19 mouse cellular contexts compared by ENCODE assay signal in the genomic region with DNA sequence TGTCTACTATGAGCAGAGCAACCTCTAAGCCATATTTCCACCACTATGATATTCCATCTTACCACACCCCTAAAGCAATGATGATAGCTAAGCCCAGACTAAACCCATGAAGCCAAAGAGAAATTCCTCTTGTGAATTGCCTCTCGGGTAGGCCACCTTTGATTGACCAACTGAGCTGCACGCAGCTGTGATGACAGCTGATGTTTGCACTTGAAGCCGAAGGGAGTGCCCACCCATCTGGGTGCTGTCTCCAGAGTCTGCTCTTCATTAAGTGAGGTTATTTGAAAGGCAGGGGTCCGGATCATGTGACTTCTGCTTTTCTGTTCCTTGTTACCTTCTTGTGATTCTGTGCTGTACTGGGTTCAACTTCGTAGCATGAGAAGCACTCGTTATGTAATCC. TPM values are rescaled to one million over a fixed set of nuclear protein-coding genes. Genes with fewer than 3 reads are reported as not detected.
"Had no signal": no experiment of that assay in that cellular context is flagged by ENCODE, and none has a peak within 500 bp of the region (broad histone marks: within the 10 kb centered on the region; RNA-seq: fewer than 3 reads in every experiment).

No protein-coding gene starts in this region.

- H3K27me3 ChIP-seq: neural tube, embryonic 13.5 days; neural tube, embryonic 15.5 days; stomach, embryonic 15.5 days had no signal

- H3K9me3 ChIP-seq: neural tube, embryonic 13.5 days; neural tube, embryonic 15.5 days; stomach, embryonic 15.5 days had no signal

- H3K27ac ChIP-seq: neural tube, embryonic 13.5 days; neural tube, embryonic 15.5 days; stomach, embryonic 15.5 days; stomach, postnatal 0 days had no signal

- H3K9ac ChIP-seq: neural tube, embryonic 13.5 days; neural tube, embryonic 15.5 days; stomach, embryonic 15.5 days had no signal

- H3K4me3 ChIP-seq: neural tube, embryonic 13.5 days; neural tube, embryonic 15.5 days; stomach, embryonic 15.5 days had no signal

- H3K36me3 ChIP-seq: neural tube, embryonic 13.5 days; neural tube, embryonic 15.5 days; stomach, embryonic 15.5 days had no signal

- DNase-seq: retina, postnatal 1 day; right cerebral cortex, adult 18-20 months; right cerebral cortex, postnatal 14 days; right cerebral cortex, postnatal 25 days; right cerebral cortex, postnatal 4 days; spleen, adult 18-20 months; thymus, adult 18-20 months; thymus, adult 2 months; thymus, postnatal 14 days; thymus, postnatal 25 days; thymus, postnatal 36 days; thymus, postnatal 4 days had no signal

- H3K4me1 ChIP-seq: stomach, embryonic 15.5 days had no signal

- H3K4me2 ChIP-seq: neural tube, embryonic 13.5 days; neural tube, embryonic 15.5 days; stomach, embryonic 15.5 days had no signal

RNA-seq across cellular contexts. Expression of a gene that starts 10.7 kb away (rescaled TPM):
- polyA plus RNA-seq: neural tube, embryonic 13.5 days; neural tube, embryonic 14.5 days; neural tube, embryonic 15.5 days; small intestine, adult 2 months; stomach, embryonic 14.5 days had no signal
